Mouse (Mus musculus): Measurements from ENCODE around the gene Grik4.

- TF ChIP-seq POLR2A (IDR thresholded peaks at IDR 0.05; ENCODE audit: borderline replicate concordance, extremely low read depth, insufficient read depth, insufficient read length, poor library complexity, severe bottlenecking) (no peak), CTCF (IDR thresholded peaks at IDR 0.05; ENCODE audit: borderline replicate concordance, extremely low read depth, insufficient read depth, insufficient read length) (no peak)
Measured at GRCm38 (mm10) chr9:42530221-42531152, 413.8 kb downstream of the Grik4 start.

All from brain, embryonic 14.5 days (tissue).